Mouse (Mus musculus) hindbrain, embryonic 11.5 days (tissue): ENCODE results near the gene Bub1b. TPM values are rescaled to one million over a fixed set of nuclear protein-coding genes. Genes with fewer than 3 reads are reported as not detected.

Experiments used
- ATAC-seq: fragments of 200-750 bp; cut with Nextera tagmentation; 2 replicates; pipeline ENCODE4 v1.8.0; 2017; ENCODE audit warnings: mild to moderate bottlenecking, moderate TSS enrichment, moderate library complexity; ENCODE audit not compliant: low FRiP score
- DNase-seq: peaks from one replicate; pipeline ENCODE4 v3.0.0-alpha.2; 2015; ENCODE audit warnings: low spot score
- H3K27ac ChIP-seq: fragments of 300-500 bp; sonication (generic); 2 replicates; pipeline ENCODE4 v1.5.1; 2014; ENCODE audit warnings: mild to moderate bottlenecking, low read depth, low read length
- H3K27me3 ChIP-seq: fragments of 300-500 bp; sonication (generic); 2 replicates; pipeline ENCODE4 v1.6.1; 2014; ENCODE audit warnings: mild to moderate bottlenecking, low read length, moderate library complexity, mixed read lengths; ENCODE audit not compliant: control insufficient read depth, insufficient read depth
- H3K36me3 ChIP-seq: fragments of 300-500 bp; sonication (generic); 2 replicates; pipeline ENCODE4 v1.6.1; 2014; ENCODE audit warnings: mild to moderate bottlenecking, low read length, moderate library complexity, mixed read lengths; ENCODE audit not compliant: control insufficient read depth, insufficient read depth
- H3K4me1 ChIP-seq: fragments of 300-500 bp; sonication (generic); replicated peaks from 2 replicates; pipeline ENCODE4 v1.6.1; 2014; ENCODE audit warnings: low read length, mixed read lengths; ENCODE audit not compliant: control insufficient read depth, insufficient read depth
- H3K4me2 ChIP-seq: fragments of 300-500 bp; sonication (generic); replicated peaks from 2 replicates; pipeline ENCODE4 v1.6.1; 2014; ENCODE audit warnings: mild to moderate bottlenecking, low read depth, low read length
- H3K4me3 ChIP-seq: fragments of 300-500 bp; sonication (generic); 2 replicates; pipeline ENCODE4 v1.5.1; 2014; ENCODE audit warnings: low read depth, low read length
- H3K9ac ChIP-seq: fragments of 300-500 bp; sonication (generic); 2 replicates; pipeline ENCODE4 v1.6.1; 2014; ENCODE audit warnings: low read depth, low read length
- H3K9me3 ChIP-seq: fragments of 300-500 bp; sonication (generic); 2 replicates; pipeline ENCODE4 v1.6.1; 2016; ENCODE audit warnings: low read length; ENCODE audit not compliant: control insufficient read depth
- WGBS: fragments of 180-500 bp; shearing (Covaris S2); extraction: QIAGEN DNeasy Blood & Tissue Kit; methylation state at CpG from one replicate; pipeline ENCODE4 v1.1.7; 2014; 5-methylcytosine and 5-hydroxymethylcytosine counted together
- polyA plus RNA-seq: library from polyadenylated mRNA; unstranded; fragments of >200 nt; fragmentation: Nextera tagmentation; extraction: Ambion mirVana; gene quantifications from 2 replicates; pipeline ENCODE4 v1.2.1, GENCODE M21; 2014

Gene Bub1b
- polyA plus RNA-seq, 1 experiment from 2014 or later, result 80.6 TPM

GRCm38 (mm10) chr2:118562431-118562830 is 35.6 kb upstream of the Bub1b start:
- no peak for DNase-seq
- Histone ChIP-seq H3K9ac (no peak overlapping the region), H3K4me3 (no peak overlapping the region), H3K36me3 (no peaks in the 10 kb centered on the region), H3K4me2 (no peak overlapping the region), H3K4me1 (no peaks in the 10 kb centered on the region), H3K27me3 (no peaks in the 10 kb centered on the region), H3K9me3 (no peaks in the 10 kb centered on the region), H3K27ac (no peak overlapping the region)
- WGBS, result 96% methylated on average over 3 of the region's 3 CpGs
- no peak for ATAC-seq

GRCm38 (mm10) chr2:118567179-118567578 is 30.8 kb upstream of the Bub1b start:
- no peak overlapping the region for H3K4me3 ChIP-seq
- DNase-seq (no peak), ATAC-seq (no peak)
- 86% methylated on average over 8 of the region's 8 CpGs for WGBS
- H3K36me3 ChIP-seq, result no peaks in the 10 kb centered on the region
- no peaks in the 10 kb centered on the region for H3K27me3 ChIP-seq
- H3K27ac ChIP-seq, result no peak overlapping the region
- H3K9ac ChIP-seq, result no peak overlapping the region
- no peaks in the 10 kb centered on the region for H3K4me1 ChIP-seq
- H3K9me3 ChIP-seq, result no peaks in the 10 kb centered on the region
- H3K4me2 ChIP-seq, result no peak overlapping the region

GRCm38 (mm10) chr2:118570939-118571338 is 27.1 kb upstream of the Bub1b start:
- no peak overlapping the region for H3K9ac ChIP-seq
- no peak for ATAC-seq
- 90% methylated on average over 2 of the region's 2 CpGs for WGBS
- no peaks in the 10 kb centered on the region for H3K27me3 ChIP-seq
- no peak overlapping the region for H3K4me2 ChIP-seq
- DNase-seq, result no peak
- no peak overlapping the region for H3K27ac ChIP-seq
- no peak overlapping the region for H3K4me3 ChIP-seq
- H3K9me3 ChIP-seq, result no peaks in the 10 kb centered on the region
- H3K36me3 ChIP-seq, result no peaks in the 10 kb centered on the region
- no peaks in the 10 kb centered on the region for H3K4me1 ChIP-seq

- Histone ChIP-seq H3K9ac (no peak overlapping the region), H3K27ac (no peak overlapping the region), H3K4me2 (no peak overlapping the region), H3K9me3 (no peaks in the 10 kb centered on the region), H3K4me1 (no peaks in the 10 kb centered on the region), H3K27me3 (no peaks in the 10 kb centered on the region), H3K4me3 (no peak overlapping the region), H3K36me3 (no peaks in the 10 kb centered on the region)
- DNase-seq (no peak), ATAC-seq (no peak)
- WGBS, result 74% methylated on average over 8 of the region's 9 CpGs
Observed at GRCm38 (mm10) chr2:118572183-118572836, 25.7 kb upstream of the Bub1b start.

- WGBS, result 89% methylated on average over 3 of the region's 3 CpGs
- DNase-seq (no peak), ATAC-seq (no peak)
- Histone ChIP-seq H3K36me3 (no peaks in the 10 kb centered on the region), H3K27me3 (no peaks in the 10 kb centered on the region), H3K27ac (no peak overlapping the region), H3K4me2 (no peak overlapping the region), H3K4me3 (no peak overlapping the region), H3K9me3 (no peaks in the 10 kb centered on the region), H3K4me1 (no peaks in the 10 kb centered on the region), H3K9ac (no peak overlapping the region)
Observed at GRCm38 (mm10) chr2:118573135-118573534, 24.9 kb upstream of the Bub1b start.

GRCm38 (mm10) chr2:118586013-118586412 is 12.0 kb upstream of the Bub1b start:
- no peak for ATAC-seq
- no peaks in the 10 kb centered on the region for H3K4me1 ChIP-seq
- 75% methylated on average over 5 of the region's 5 CpGs for WGBS

GRCm38 (mm10) chr2:118587686-118588085 is 10.3 kb upstream of the Bub1b start:
- no peak overlapping the region for H3K9ac ChIP-seq
- no peak overlapping the region for H3K4me2 ChIP-seq
- H3K27ac ChIP-seq, result no peak overlapping the region
- ATAC-seq (no peak), DNase-seq (no peak)
- H3K27me3 ChIP-seq, result no peaks in the 10 kb centered on the region
- WGBS, result 69% methylated on average over 3 of the region's 3 CpGs
- H3K4me3 ChIP-seq, result no peak overlapping the region
- H3K9me3 ChIP-seq, result no peaks in the 10 kb centered on the region
- no peaks in the 10 kb centered on the region for H3K4me1 ChIP-seq
- no peaks in the 10 kb centered on the region for H3K36me3 ChIP-seq

More at GRCm38 (mm10) chr2:118586013-118586412, 12.0 kb upstream of the Bub1b start:
- H3K27me3 ChIP-seq, result no peaks in the 10 kb centered on the region
- no peaks in the 10 kb centered on the region for H3K36me3 ChIP-seq
- no peaks in the 10 kb centered on the region for H3K9me3 ChIP-seq
- H3K4me2 ChIP-seq, result no peak overlapping the region
- no peak overlapping the region for H3K4me3 ChIP-seq
- H3K27ac ChIP-seq, result no peak overlapping the region
- H3K9ac ChIP-seq, result no peak overlapping the region
- no peak for DNase-seq

- DNase-seq, result no peak
- ATAC-seq, result no peak
- Histone ChIP-seq H3K4me3 (no peak overlapping the region), H3K4me2 (no peak overlapping the region), H3K4me1 (no peaks in the 10 kb centered on the region), H3K9me3 (no peaks in the 10 kb centered on the region), H3K27ac (no peak overlapping the region), H3K9ac (no peak overlapping the region), H3K36me3 (no peaks in the 10 kb centered on the region), H3K27me3 (no peaks in the 10 kb centered on the region)
- 90% methylated on average over 4 of the region's 4 CpGs for WGBS
Observed at GRCm38 (mm10) chr2:118591083-118591482, 6.9 kb upstream of the Bub1b start.

GRCm38 (mm10) chr2:118599087-118599486 is 1.1 kb downstream of the Bub1b start:
- peak overlapping the region; percentile 58 for H3K4me3 ChIP-seq
- no peak for DNase-seq
- H3K27me3 ChIP-seq, result no peaks in the 10 kb centered on the region
- ATAC-seq, result no peak
- 39% methylated on average over 4 of the region's 5 CpGs for WGBS
- H3K27ac ChIP-seq, result no peak overlapping the region
- no peak overlapping the region for H3K9ac ChIP-seq
- peak overlapping the region; percentile 60 for H3K4me2 ChIP-seq
- H3K9me3 ChIP-seq, result no peaks in the 10 kb centered on the region
- H3K4me1 ChIP-seq, result peaks cover 4% of the 10 kb centered on the region
- peaks cover 3% of the 10 kb centered on the region; the same call in 1 of the 2 replicates for H3K36me3 ChIP-seq
